Mouse (Mus musculus): ENCODE data around the gene Golph3. TPM values are rescaled to one million over a fixed set of nuclear protein-coding genes. Genes with fewer than 3 reads are reported as not detected.

Golph3 gene
- polyA plus RNA-seq, 1 experiment: 124 TPM

- H3K27me3 ChIP-seq (ENCODE audit: control insufficient read depth, insufficient read depth, low read length, poor library complexity, severe bottlenecking): no peaks in the 10 kb centered on the region
- no peaks in the 10 kb centered on the region for H3K4me1 ChIP-seq (ENCODE audit: control insufficient read depth, insufficient read depth, low read length)
- H3K36me3 ChIP-seq (ENCODE audit: control insufficient read depth, insufficient read depth, low read length, poor library complexity, severe bottlenecking): 0 out of 2 replicates have a peak, but pooled peaks cover under 1% of the 10 kb centered on the region
- no peak overlapping the region for H3K27ac ChIP-seq (ENCODE audit: insufficient read depth, low read length)
- no peak for TF ChIP-seq POLR2A (IDR thresholded peaks at IDR 0.05; ENCODE audit: insufficient read depth, low read length)
- TF ChIP-seq EP300 (IDR thresholded peaks at IDR 0.05; ENCODE audit: insufficient read depth, low read depth, low read length): no peak
- TF ChIP-seq CTCF (IDR thresholded peaks at IDR 0.05; ENCODE audit: low read depth, low read length): no peak
- H3K9me3 ChIP-seq (replicated peaks; ENCODE audit: control insufficient read depth, insufficient read depth, low read length, poor library complexity, severe bottlenecking): no peaks in the 10 kb centered on the region
- H3K9ac ChIP-seq (ENCODE audit: low read depth, poor library complexity, severe bottlenecking): peak overlapping the region; percentile 92
- peak overlapping the region; percentile 88 for H3K4me3 ChIP-seq (ENCODE audit: low read depth, low read length)
These were observed 684 bp upstream of the Golph3 start for GRCm38 (mm10) chr15:12320441-12321090.

- H3K9ac ChIP-seq (ENCODE audit: low read depth, poor library complexity, severe bottlenecking): peak within 1 kb of the TSS; percentile 92
- H3K4me1 ChIP-seq (ENCODE audit: control insufficient read depth, insufficient read depth, low read length): peaks cover 2% of the 10 kb centered on the region
- peak within 1 kb of the TSS; percentile 88 for H3K4me3 ChIP-seq (ENCODE audit: low read depth, low read length)
- H3K27ac ChIP-seq (ENCODE audit: insufficient read depth, low read length): no peak within 1 kb of the TSS
- no peak for TF ChIP-seq POLR2A (IDR thresholded peaks at IDR 0.05; ENCODE audit: insufficient read depth, low read length)
- TF ChIP-seq EP300 (IDR thresholded peaks at IDR 0.05; ENCODE audit: insufficient read depth, low read depth, low read length): no peak
- no peak for TF ChIP-seq CTCF (IDR thresholded peaks at IDR 0.05; ENCODE audit: low read depth, low read length)
- H3K27me3 ChIP-seq (ENCODE audit: control insufficient read depth, insufficient read depth, low read length, poor library complexity, severe bottlenecking): no peaks in the 10 kb centered on the region
- no peaks in the 10 kb centered on the region for H3K9me3 ChIP-seq (replicated peaks; ENCODE audit: control insufficient read depth, insufficient read depth, low read length, poor library complexity, severe bottlenecking)
- peaks cover 6% of the 10 kb centered on the region for H3K36me3 ChIP-seq (ENCODE audit: control insufficient read depth, insufficient read depth, low read length, poor library complexity, severe bottlenecking)
These were observed 755 bp downstream of the Golph3 start, which contains the start of gene 1810049J17Rik for GRCm38 (mm10) chr15:12321788-12322621. Gene 1810049J17Rik, minus strand, starts transcription at chr15:12321899.

- H3K4me3 ChIP-seq (ENCODE audit: low read depth, low read length): peak overlapping the region; percentile 73
- H3K9me3 ChIP-seq (replicated peaks; ENCODE audit: control insufficient read depth, insufficient read depth, low read length, poor library complexity, severe bottlenecking): no peaks in the 10 kb centered on the region
- H3K27ac ChIP-seq (ENCODE audit: insufficient read depth, low read length): no peak overlapping the region
- H3K4me1 ChIP-seq (ENCODE audit: control insufficient read depth, insufficient read depth, low read length): peaks cover 2% of the 10 kb centered on the region
- H3K9ac ChIP-seq (ENCODE audit: low read depth, poor library complexity, severe bottlenecking): peak overlapping the region; percentile 92
- TF ChIP-seq CTCF (IDR thresholded peaks at IDR 0.05; ENCODE audit: low read depth, low read length) (no peak), POLR2A (IDR thresholded peaks at IDR 0.05; ENCODE audit: insufficient read depth, low read length) (no peak), EP300 (IDR thresholded peaks at IDR 0.05; ENCODE audit: insufficient read depth, low read depth, low read length) (no peak)
- peaks cover 8% of the 10 kb centered on the region for H3K36me3 ChIP-seq (ENCODE audit: control insufficient read depth, insufficient read depth, low read length, poor library complexity, severe bottlenecking)
- H3K27me3 ChIP-seq (ENCODE audit: control insufficient read depth, insufficient read depth, low read length, poor library complexity, severe bottlenecking): no peaks in the 10 kb centered on the region
These were observed 1.6 kb downstream of the Golph3 start for GRCm38 (mm10) chr15:12322676-12323402.

- H3K9me3 ChIP-seq (replicated peaks; ENCODE audit: control insufficient read depth, insufficient read depth, low read length, poor library complexity, severe bottlenecking): no peaks in the 10 kb centered on the region
- no peak overlapping the region for H3K9ac ChIP-seq (ENCODE audit: low read depth, poor library complexity, severe bottlenecking)
- peaks cover 2% of the 10 kb centered on the region for H3K4me1 ChIP-seq (ENCODE audit: control insufficient read depth, insufficient read depth, low read length)
- no peak overlapping the region for H3K4me3 ChIP-seq (ENCODE audit: low read depth, low read length)
- no peak overlapping the region for H3K27ac ChIP-seq (ENCODE audit: insufficient read depth, low read length)
- no peaks in the 10 kb centered on the region for H3K27me3 ChIP-seq (ENCODE audit: control insufficient read depth, insufficient read depth, low read length, poor library complexity, severe bottlenecking)
- H3K36me3 ChIP-seq (ENCODE audit: control insufficient read depth, insufficient read depth, low read length, poor library complexity, severe bottlenecking): peaks cover 9% of the 10 kb centered on the region
- no peak for TF ChIP-seq POLR2A (IDR thresholded peaks at IDR 0.05; ENCODE audit: insufficient read depth, low read length)
- no peak for TF ChIP-seq EP300 (IDR thresholded peaks at IDR 0.05; ENCODE audit: insufficient read depth, low read depth, low read length)
- TF ChIP-seq CTCF (IDR thresholded peaks at IDR 0.05; ENCODE audit: low read depth, low read length): no peak
These were observed 3.1 kb downstream of the Golph3 start for GRCm38 (mm10) chr15:12324326-12324725.

GRCm38 (mm10) chr15:12330389-12330788 lies 9.1 kb downstream of the Golph3 start:
- H3K27ac ChIP-seq (ENCODE audit: insufficient read depth, low read length): no peak overlapping the region
- H3K4me3 ChIP-seq (ENCODE audit: low read depth, low read length): no peak overlapping the region
- no peak overlapping the region for H3K9ac ChIP-seq (ENCODE audit: low read depth, poor library complexity, severe bottlenecking)
- TF ChIP-seq POLR2A (IDR thresholded peaks at IDR 0.05; ENCODE audit: insufficient read depth, low read length) (no peak), CTCF (IDR thresholded peaks at IDR 0.05; ENCODE audit: low read depth, low read length) (no peak), EP300 (IDR thresholded peaks at IDR 0.05; ENCODE audit: insufficient read depth, low read depth, low read length) (no peak)
- peaks cover 5% of the 10 kb centered on the region for H3K4me1 ChIP-seq (ENCODE audit: control insufficient read depth, insufficient read depth, low read length)
- H3K36me3 ChIP-seq (ENCODE audit: control insufficient read depth, insufficient read depth, low read length, poor library complexity, severe bottlenecking): peaks cover 11% of the 10 kb centered on the region
- H3K9me3 ChIP-seq (replicated peaks; ENCODE audit: control insufficient read depth, insufficient read depth, low read length, poor library complexity, severe bottlenecking): no peaks in the 10 kb centered on the region
- H3K27me3 ChIP-seq (ENCODE audit: control insufficient read depth, insufficient read depth, low read length, poor library complexity, severe bottlenecking): no peaks in the 10 kb centered on the region

All from ES-Bruce4 (cell line).